Mouse (Mus musculus) bone marrow, adult 2 months (tissue): ENCODE data around the gene Gins2. TPM values are rescaled to one million over a fixed set of nuclear protein-coding genes. Genes with fewer than 3 reads are reported as not detected.

Experiments used
- H3K27ac ChIP-seq: fragments of 200-500 bp; 2 replicates; pipeline ENCODE4 v1.5.1; 2012; ENCODE audit warnings: low read depth, mild to moderate bottlenecking, control low read depth, inconsistent platforms, low read length; ENCODE audit not compliant: control insufficient read depth, poor library complexity, insufficient read depth
- H3K4me1 ChIP-seq: fragments of 200-500 bp; 2 replicates; pipeline ENCODE4 v1.6.1; 2011; ENCODE audit warnings: low read length; ENCODE audit not compliant: control insufficient read depth, insufficient read depth
- H3K4me3 ChIP-seq: fragments of 200-500 bp; replicated peaks from 2 replicates; pipeline ENCODE3; 2011; ENCODE audit warnings: mild to moderate bottlenecking, low read depth, low read length, control low read depth; ENCODE audit not compliant: control insufficient read depth
- CTCF ChIP-seq: fragments of 200-500 bp; IDR thresholded peaks from 2 replicates; pipeline ENCODE4 v1.5.1; 2011; ENCODE audit warnings: low read length, control low read depth; ENCODE audit not compliant: control insufficient read depth, insufficient read depth
- POLR2A ChIP-seq: fragments of 200-500 bp; IDR thresholded peaks from 2 replicates; pipeline ENCODE4 v1.6.1; 2011; ENCODE audit warnings: low read depth, mild to moderate bottlenecking, control low read depth, low read length, borderline replicate concordance; ENCODE audit not compliant: control insufficient read depth
- WGBS: fragments of 180-500 bp; shearing (Covaris S2); methylation state at CpG from one replicate; pipeline ENCODE4 v1.1.7; 2018; 5-methylcytosine and 5-hydroxymethylcytosine counted together
- polyA plus RNA-seq: library from polyadenylated mRNA; stranded (reverse); fragments of >200 nt; gene quantifications from 2 replicates; pipeline ENCODE4 v1.2.4, GENCODE M21; 2011; ENCODE audit warnings: low replicate concordance; ENCODE audit not compliant: missing spikeins, insufficient read depth, insufficient read length

Gins2 gene
- polyA plus RNA-seq, 1 experiment = 20.0 TPM

DNA sequence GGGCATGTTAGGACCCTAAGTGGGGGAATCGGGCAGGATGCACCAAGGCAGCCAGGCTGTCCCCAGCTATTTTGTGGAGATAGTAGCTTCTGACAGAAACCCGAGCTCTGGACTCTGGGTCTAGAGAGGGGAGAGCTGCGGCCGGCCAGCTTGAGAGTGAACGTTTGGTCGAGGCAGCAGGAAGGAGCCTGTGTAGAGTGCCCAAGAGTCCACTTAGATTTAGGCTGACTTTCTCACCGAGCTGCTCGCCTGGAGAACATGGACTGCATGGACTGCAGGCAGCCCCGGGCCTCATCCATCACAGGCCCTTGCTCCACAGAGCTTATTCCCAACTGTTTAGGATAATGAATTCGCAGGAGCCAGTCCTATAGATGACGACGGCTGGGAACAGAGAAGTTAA is 38.7 kb downstream of the Gins2 start:
- TF ChIP-seq POLR2A = no peak
- TF ChIP-seq CTCF = no peak
- WGBS = 82% methylated on average over 12 of the region's 12 CpGs
- Histone ChIP-seq H3K27ac (no peak overlapping the region), H3K4me3 (no peak overlapping the region), H3K4me1 (peaks cover 3% of the 10 kb centered on the region; the same call in 1 of the 2 replicates)

DNA sequence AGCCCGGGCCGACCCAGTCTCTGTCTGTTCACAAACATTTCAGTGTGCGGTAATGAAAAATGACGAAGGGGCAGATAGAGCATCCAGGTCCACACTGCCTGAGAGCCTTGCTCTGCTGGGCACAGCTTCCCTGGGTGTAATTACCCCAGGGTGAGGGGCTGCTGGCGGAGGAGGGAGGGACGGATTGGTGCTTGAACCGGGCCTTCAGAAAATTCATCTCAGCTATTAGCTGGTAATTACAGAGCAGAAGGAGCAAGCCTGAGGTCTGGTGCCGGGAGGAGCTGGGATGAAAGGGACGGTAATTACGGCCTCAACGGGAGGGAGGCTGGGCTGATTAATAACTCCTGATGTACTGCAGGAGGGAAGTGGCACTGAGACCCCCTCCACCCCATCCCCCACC is 39.2 kb downstream of the Gins2 start:
- Histone ChIP-seq H3K4me1 (peaks cover 3% of the 10 kb centered on the region; the same call in 1 of the 2 replicates), H3K4me3 (no peak overlapping the region), H3K27ac (no peak overlapping the region)
- WGBS = 86% methylated on average over 11 of the region's 11 CpGs
- TF ChIP-seq POLR2A (no peak), CTCF (no peak)

DNA sequence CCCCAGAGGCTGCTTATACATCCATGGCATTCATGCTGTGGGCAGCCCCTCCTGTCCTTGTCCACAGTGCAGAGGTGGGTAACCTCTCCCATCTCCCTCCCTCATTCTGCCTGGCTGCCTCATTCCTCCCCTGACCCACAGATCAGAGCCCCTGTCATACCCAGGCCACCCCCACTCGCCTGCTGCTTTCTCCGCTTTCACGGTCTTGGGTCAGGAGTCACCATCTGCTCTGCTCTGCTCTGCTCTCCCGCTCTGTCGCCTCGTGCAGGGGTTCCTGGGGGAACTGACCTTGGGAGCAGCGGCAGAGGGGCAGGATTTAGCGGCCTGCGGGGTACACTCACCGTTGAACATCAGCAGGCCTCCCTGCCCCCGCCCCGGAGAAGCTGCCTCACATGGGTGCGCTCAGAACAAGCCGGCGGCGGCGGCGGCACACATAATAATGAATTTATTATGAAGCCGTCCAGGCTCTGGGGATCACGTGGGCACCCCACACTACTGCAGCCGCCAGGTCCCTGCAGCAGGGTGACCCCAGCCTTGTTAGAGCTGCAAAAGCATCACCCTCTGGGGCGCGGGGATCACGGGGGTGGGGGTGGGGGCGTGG is 39.7 kb downstream of the Gins2 start:
- TF ChIP-seq CTCF (no peak), POLR2A (no peak)
- Histone ChIP-seq H3K4me1 (peaks cover 3% of the 10 kb centered on the region; the same call in 1 of the 2 replicates), H3K4me3 (no peak overlapping the region), H3K27ac (no peak overlapping the region)
- 86% methylated on average over 25 of the region's 25 CpGs for WGBS

DNA sequence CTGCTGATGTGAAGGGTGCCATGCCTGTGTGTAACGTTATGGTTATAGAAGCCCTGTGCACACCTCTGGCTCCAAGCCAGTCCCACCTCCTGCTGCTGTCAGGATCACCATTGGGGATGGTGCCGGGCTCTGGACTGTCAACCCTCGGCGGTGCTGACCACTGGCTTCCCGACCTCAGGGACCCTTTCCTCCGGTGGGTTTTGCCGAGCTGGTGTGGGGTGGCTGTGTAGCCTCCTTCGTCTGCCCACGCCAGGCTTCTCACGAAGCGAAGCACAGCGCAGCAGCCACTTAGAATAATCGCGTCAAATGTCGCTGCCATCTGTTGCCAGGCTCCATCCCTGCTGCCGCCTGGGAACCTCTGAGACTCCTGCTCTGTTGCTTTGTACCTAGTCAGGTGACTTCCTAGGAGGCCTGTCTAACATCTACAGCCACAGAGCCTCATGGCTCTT is 40.8 kb downstream of the Gins2 start:
- no peak overlapping the region for H3K4me3 ChIP-seq
- WGBS = 84% methylated on average over 16 of the region's 16 CpGs
- no peak overlapping the region for H3K27ac ChIP-seq
- peaks cover 2% of the 10 kb centered on the region; the same call in 1 of the 2 replicates for H3K4me1 ChIP-seq
- no peak for TF ChIP-seq CTCF
- TF ChIP-seq POLR2A = no peak

DNA sequence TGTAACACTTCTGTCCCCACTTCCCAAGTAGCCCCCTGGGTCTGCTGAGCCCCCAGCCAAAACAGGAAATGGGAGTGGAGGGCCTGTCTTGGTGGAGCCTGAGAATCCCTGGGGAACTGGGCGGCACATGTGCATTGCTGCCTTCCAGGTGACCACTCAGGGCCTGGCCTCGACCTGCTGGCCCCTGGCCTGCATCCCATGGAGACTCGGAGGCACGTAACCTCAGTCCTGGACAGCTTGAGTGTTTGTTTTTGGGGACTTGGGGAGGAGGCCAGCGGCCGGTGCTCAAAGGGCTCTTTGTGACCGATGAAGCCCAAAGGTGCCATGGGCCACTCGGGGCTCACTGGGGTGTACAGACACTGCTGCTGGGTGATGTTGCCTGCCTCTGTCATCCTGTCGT is 41.5 kb downstream of the Gins2 start:
- H3K4me3 ChIP-seq = no peak overlapping the region
- WGBS = 83% methylated on average over 9 of the region's 9 CpGs
- no peak overlapping the region for H3K27ac ChIP-seq
- H3K4me1 ChIP-seq = peaks cover 2% of the 10 kb centered on the region; the same call in 1 of the 2 replicates
- no peak for TF ChIP-seq CTCF
- TF ChIP-seq POLR2A = peak; percentile 17; the same call in 1 of the 2 replicates

DNA sequence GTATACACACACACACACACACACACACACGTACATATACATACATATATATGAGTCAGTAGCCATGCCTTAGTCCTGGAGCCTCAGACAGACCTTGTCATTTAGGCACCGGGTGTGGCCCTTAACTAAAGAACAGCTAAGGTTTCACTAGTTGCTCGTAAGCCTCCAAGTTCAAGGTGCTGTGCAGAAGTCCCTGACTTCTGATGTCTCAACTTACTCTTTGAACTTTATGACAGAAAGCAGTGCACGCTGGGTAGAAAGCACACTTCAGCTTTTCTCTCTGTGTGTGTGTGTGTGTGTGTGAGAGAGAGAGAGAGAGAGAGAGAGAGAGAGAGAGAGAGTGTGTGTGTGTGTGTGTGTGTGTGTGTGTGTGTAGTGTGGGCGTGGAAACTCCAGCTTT is 44.9 kb downstream of the Gins2 start:
- TF ChIP-seq POLR2A (no peak), CTCF (no peak)
- no peak overlapping the region for H3K4me3 ChIP-seq
- H3K4me1 ChIP-seq = peaks cover 10% of the 10 kb centered on the region
- no peak overlapping the region for H3K27ac ChIP-seq
- 64% methylated on average over 5 of the region's 5 CpGs for WGBS

DNA sequence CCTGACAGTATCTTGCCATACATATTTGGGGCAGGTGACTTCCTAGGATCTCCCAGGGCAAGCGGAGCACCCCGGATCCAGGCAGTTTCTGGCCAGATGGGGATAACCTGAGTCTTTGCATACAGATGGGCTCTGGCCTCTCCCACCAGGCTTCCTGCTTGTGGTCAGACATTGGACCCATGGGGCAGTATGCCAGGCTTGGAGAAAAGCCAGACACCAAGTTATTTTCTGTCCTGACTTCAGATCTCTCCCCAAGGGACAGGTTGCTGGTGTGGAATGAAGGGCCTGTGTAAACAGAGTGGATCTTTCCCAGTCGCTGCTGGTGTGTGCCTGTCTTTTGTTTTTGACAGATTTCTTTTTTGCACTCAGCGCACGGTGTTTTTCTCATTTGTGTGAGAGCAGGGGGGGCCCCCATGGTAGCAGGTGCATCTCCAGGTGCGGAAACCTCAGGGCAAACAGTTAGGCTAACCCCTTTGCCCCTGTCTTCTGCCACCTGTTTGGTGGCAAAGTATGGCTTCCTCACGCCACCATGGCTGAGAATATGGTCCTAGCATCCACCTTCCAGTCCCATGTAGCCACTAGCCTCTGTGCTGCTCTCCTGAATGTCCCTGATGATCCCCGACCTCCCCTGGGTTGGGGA is 45.6 kb downstream of the Gins2 start:
- WGBS = 47% methylated on average over 8 of the region's 8 CpGs
- TF ChIP-seq CTCF (no peak), POLR2A (no peak)
- no peak overlapping the region for H3K27ac ChIP-seq

DNA sequence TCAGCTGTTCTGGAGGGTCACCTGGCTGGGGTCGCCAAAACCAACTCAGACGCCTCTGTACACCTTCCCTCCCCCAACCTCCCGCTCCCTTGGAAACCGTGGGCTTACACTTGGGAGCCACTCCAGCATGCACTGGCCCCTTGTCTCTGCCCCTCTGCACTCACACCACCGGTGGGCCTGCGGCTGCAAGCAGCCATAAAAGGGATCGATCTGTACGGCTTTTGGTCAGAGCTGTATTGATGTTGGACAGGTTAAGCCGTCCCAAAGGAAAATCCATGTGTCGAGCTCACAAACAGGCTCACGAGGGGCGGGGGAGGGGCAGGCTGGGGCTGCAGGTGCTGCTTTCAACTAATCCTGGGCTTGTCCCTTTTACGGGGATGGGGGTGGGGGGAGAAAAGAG is 46.1 kb downstream of the Gins2 start:
- H3K4me1 ChIP-seq = peaks cover 10% of the 10 kb centered on the region
- no peak overlapping the region for H3K4me3 ChIP-seq
- H3K27ac ChIP-seq = no peak overlapping the region; the same call in 1 of the 2 replicates
- 47% methylated on average over 13 of the region's 13 CpGs for WGBS
- no peak for TF ChIP-seq POLR2A
- no peak for TF ChIP-seq CTCF

More for the DNA sequence above, 45.6 kb downstream of the Gins2 start:
- H3K4me3 ChIP-seq = no peak overlapping the region
- H3K4me1 ChIP-seq = peaks cover 10% of the 10 kb centered on the region

DNA sequence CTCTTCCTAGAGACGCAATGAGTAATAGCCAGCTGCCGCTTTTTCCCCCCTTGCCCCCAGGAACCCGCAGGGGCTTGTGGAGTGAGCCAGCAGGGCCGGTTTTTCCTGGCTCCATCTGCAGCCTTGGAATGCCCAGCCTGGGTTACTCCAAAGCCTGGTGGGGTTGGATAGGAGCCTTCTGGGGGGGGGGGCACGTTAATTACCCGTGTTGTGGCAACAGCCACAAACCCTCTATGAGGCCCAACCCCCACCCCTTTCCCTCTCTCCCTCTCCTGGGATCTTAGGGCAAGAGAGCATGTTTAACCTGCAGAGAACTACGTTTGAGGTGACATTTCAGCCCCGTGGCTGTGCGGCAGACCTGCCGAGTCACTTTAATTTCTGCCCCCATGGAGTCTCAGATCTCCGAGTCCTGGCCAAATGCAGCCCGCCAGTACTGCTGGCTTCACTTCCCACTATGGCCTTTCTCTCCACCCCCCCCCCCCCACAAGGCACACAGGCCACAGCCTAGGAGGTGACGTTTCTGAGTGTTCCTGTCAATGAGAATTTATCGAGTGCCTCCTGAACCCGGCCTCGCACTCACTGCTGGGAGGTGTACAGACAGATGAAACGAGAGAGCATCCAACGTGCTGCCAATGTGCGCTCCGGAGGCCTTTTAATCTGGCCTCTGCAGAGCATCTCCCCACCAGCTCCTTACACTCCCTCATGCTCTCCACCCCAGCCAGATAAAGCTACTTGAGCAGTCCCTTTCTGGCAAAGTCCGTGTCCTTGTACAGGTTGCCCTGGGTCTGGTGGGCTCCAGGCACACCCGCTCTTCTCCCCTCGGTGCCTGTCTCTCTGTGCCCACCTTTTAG is 49.1 kb downstream of the Gins2 start:
- Histone ChIP-seq H3K4me3 (peak overlapping the region; percentile 70), H3K27ac (peak overlapping the region; percentile 90), H3K4me1 (peaks cover 9% of the 10 kb centered on the region)
- TF ChIP-seq CTCF (no peak), POLR2A (no peak)
- WGBS = 10% methylated on average over 23 of the region's 23 CpGs
